Comparison of ENCODE assay signal across 28 mouse cellular contexts in genomic region chr1:136675736-136676444, GRCm38 (mm10). TPM values are rescaled to one million over a fixed set of nuclear protein-coding genes. Genes with fewer than 3 reads are reported as not detected.
DNase-seq lines count a peak whose midpoint lies in the region; ATAC-seq and TF ChIP-seq lines count a peak whose summit lies in the region.
"Had no signal": no experiment of that assay in that cellular context is flagged by ENCODE, and none has a peak within 500 bp of the region (broad histone marks: within the 10 kb centered on the region; RNA-seq: fewer than 3 reads in every experiment).

No protein-coding gene starts in this region.

- no peak overlapping the region for H3K4me3 ChIP-seq in forebrain, postnatal 0 days (ENCODE audit: low read depth, low read length)
- no peak overlapping the region for H3K4me3 ChIP-seq in forebrain, embryonic 10.5 days
- H3K4me3 ChIP-seq in left cerebral cortex, adult 2 months, result no peak overlapping the region; the same call in 1 of the 2 replicates
- peak overlapping the region; percentile 68 for H3K4me3 ChIP-seq in E14TG2a.4 (replicated peaks; ENCODE audit: low read length)
- H3K4me3 ChIP-seq: erythroblast, embryonic 14.5 days; forebrain, embryonic 12.5 days; heart, adult 2 months; heart, embryonic 13.5 days; liver, embryonic 12.5 days; midbrain, embryonic 13.5 days; neural tube, embryonic 13.5 days had no signal

- H3K4me2 ChIP-seq in forebrain, postnatal 0 days (ENCODE audit: low read depth), result no peak overlapping the region
- H3K4me2 ChIP-seq: forebrain, embryonic 12.5 days; hindbrain, embryonic 14.5 days had no signal

- intact Hi-C loops in left cerebral cortex, adult 2 months (cut with DNase I), result no loop called here
- intact Hi-C loops in left cerebral cortex, postnatal 10 days (cut with DNase I), result no loop called here

- TF ChIP-seq CTCF in forebrain, postnatal 0 days (IDR thresholded peaks at IDR 0.05; ENCODE audit: low read depth), result no peak
- TF ChIP-seq CTCF in left cerebral cortex, adult 2 months (IDR thresholded peaks at IDR 0.05), result no peak
- TF ChIP-seq CTCF in E14TG2a.4 (conservative IDR thresholded peaks at IDR 0.05; ENCODE audit: low read length), result no peak

- H3K36me3 ChIP-seq in forebrain, postnatal 0 days (ENCODE audit: insufficient read depth), result no peaks in the 10 kb centered on the region
- no peaks in the 10 kb centered on the region for H3K36me3 ChIP-seq in forebrain, embryonic 10.5 days (replicated peaks)
- H3K36me3 ChIP-seq in E14TG2a.4 (ENCODE audit: insufficient read depth, low read length), result peaks cover 19% of the 10 kb centered on the region; the same call in 1 of the 2 replicates
- H3K36me3 ChIP-seq: forebrain, embryonic 12.5 days; heart, embryonic 13.5 days; liver, embryonic 12.5 days; midbrain, embryonic 13.5 days; neural tube, embryonic 13.5 days had no signal

- ATAC-seq in forebrain, postnatal 0 days, result peak; percentile 38; the same call in 1 of the 2 replicates
- ATAC-seq in common myeloid progenitor, adult 5-6 weeks (replicated peaks; ENCODE audit: low read depth, poor library complexity, severe bottlenecking), result 0 out of 2 replicates have a peak, but pooled peaks have one; percentile 17
- ATAC-seq: intestine, postnatal 0 days; liver, embryonic 12.5 days; liver, postnatal 0 days; midbrain, embryonic 13.5 days had no signal

- H3K4me1 ChIP-seq in forebrain, postnatal 0 days (ENCODE audit: insufficient read depth), result no peaks in the 10 kb centered on the region
- peaks cover 36% of the 10 kb centered on the region for H3K4me1 ChIP-seq in forebrain, embryonic 10.5 days
- peaks cover 91% of the 10 kb centered on the region for H3K4me1 ChIP-seq in E14TG2a.4 (replicated peaks; ENCODE audit: low read depth, low read length)

- H3K27me3 ChIP-seq in forebrain, postnatal 0 days (ENCODE audit: insufficient read depth, low read length), result no peaks in the 10 kb centered on the region
- H3K27me3 ChIP-seq in forebrain, embryonic 10.5 days (ENCODE audit: poor library complexity, severe bottlenecking), result peaks cover 24% of the 10 kb centered on the region
- no peaks in the 10 kb centered on the region for H3K27me3 ChIP-seq in E14TG2a.4 (ENCODE audit: insufficient read depth, low read length)
- H3K27me3 ChIP-seq: CH12.LX; liver, embryonic 12.5 days had no signal

- 85% methylated on average over 16 of the region's 16 CpGs for WGBS in forebrain, postnatal 0 days
- WGBS in forebrain, embryonic 10.5 days, result 90% methylated on average over 16 of the region's 16 CpGs

- DNase-seq in forebrain, postnatal 0 days, result no peak
- DNase-seq in forebrain, embryonic 10.5 days (ENCODE audit: extremely low spot score, low spot score), result no peak
- DNase-seq in left cerebral cortex, adult 2 months (ENCODE audit: extremely low spot score in 1 of 2, low spot score in 2 of 2), result peak in 1 of 2 experiments; percentile 28
- DNase-seq in left cerebral cortex, postnatal 10 days (ENCODE audit: extremely low spot score in 1 of 2, low spot score in 2 of 2), result no peak
- no peak for DNase-seq in heart, adult 9 months (ENCODE audit: low spot score in 2 of 2)
- no peak for DNase-seq in heart, adult 11 months
- DNase-seq: cerebellum, adult 8-10 months; cerebellum, postnatal 25 days; gastrocnemius, postnatal 25 days; heart, adult 2 months; heart, postnatal 10 days; kidney, adult 9 months; kidney, postnatal 10 days; left cerebral cortex, postnatal 4 days; liver, postnatal 0 days; right cerebral cortex, postnatal 4 days; thymus, postnatal 14 days had no signal

- H3K27ac ChIP-seq in forebrain, postnatal 0 days (ENCODE audit: low read depth, low read length), result no peak overlapping the region
- H3K27ac ChIP-seq in forebrain, embryonic 10.5 days, result no peak overlapping the region
- peak overlapping the region; percentile 13; the same call in 1 of the 2 replicates for H3K27ac ChIP-seq in left cerebral cortex, adult 2 months
- H3K27ac ChIP-seq: forebrain, embryonic 12.5 days; heart, adult 2 months; heart, embryonic 13.5 days; hindbrain, embryonic 14.5 days; liver, embryonic 12.5 days; midbrain, embryonic 13.5 days; neural tube, embryonic 13.5 days had no signal

- H3K9me3 ChIP-seq in forebrain, postnatal 0 days (ENCODE audit: low read length), result no peaks in the 10 kb centered on the region
- H3K9me3 ChIP-seq in forebrain, embryonic 10.5 days, result no peaks in the 10 kb centered on the region
- H3K9me3 ChIP-seq in E14TG2a.4 (ENCODE audit: low read length), result no peaks in the 10 kb centered on the region
- H3K9me3 ChIP-seq: forebrain, embryonic 12.5 days; heart, embryonic 13.5 days; liver, embryonic 12.5 days; midbrain, embryonic 13.5 days; neural tube, embryonic 13.5 days had no signal

- H3K9ac ChIP-seq in forebrain, postnatal 0 days, result no peak overlapping the region
- H3K9ac ChIP-seq: forebrain, embryonic 12.5 days; hindbrain, embryonic 14.5 days; liver, embryonic 12.5 days; liver, postnatal 0 days; midbrain, embryonic 13.5 days had no signal

RNA-seq across cellular contexts. Expression of gene Zfp281, which starts 51.2 kb away (rescaled TPM):
- total RNA-seq in forebrain, postnatal 0 days (2014; rRNA removed), result 37.2 and 43.6 TPM in 2 replicates
- 23.5 and 23.7 TPM in 2 replicates for polyA plus RNA-seq in forebrain, postnatal 0 days (2015; fragmentation: Nextera tagmentation; extraction: Ambion mirVana)
- polyA plus RNA-seq in forebrain, embryonic 10.5 days (2016; fragmentation: Nextera tagmentation; extraction: Ambion mirVana), result 24.7 and 27.8 TPM in 2 replicates
- total RNA-seq in left cerebral cortex, adult 2 months (2021), result 10 to 100 TPM; 34.6 to 38.6 TPM
- total RNA-seq in left cerebral cortex, postnatal 10 days (2021), result 10 to 100 TPM; 33.8 to 34.6 TPM
- total RNA-seq in common myeloid progenitor, adult 5-6 weeks (2017), result 29.4 and 30.9 TPM in 2 replicates
